Mouse (Mus musculus) midbrain, embryonic 10.5 days (tissue): Measurements from ENCODE around the gene Ints1. TPM values are rescaled to one million over a fixed set of nuclear protein-coding genes. Genes with fewer than 3 reads are reported as not detected.

Experiments used
- DNase-seq: peaks from one replicate; pipeline ENCODE4 v3.0.0-alpha.2; 2017; ENCODE audit warnings: low spot score
- H3K27ac ChIP-seq: fragments of 300-500 bp; sonication (generic); replicated peaks from 2 replicates; pipeline ENCODE4 v1.5.1; 2016; ENCODE audit warnings: mild to moderate bottlenecking
- H3K27me3 ChIP-seq: fragments of 300-500 bp; sonication (generic); 2 replicates; pipeline ENCODE4 v1.6.1; 2016; ENCODE audit warnings: low read depth, mild to moderate bottlenecking; ENCODE audit not compliant: poor library complexity, severe bottlenecking
- H3K36me3 ChIP-seq: fragments of 300-500 bp; sonication (generic); 2 replicates; pipeline ENCODE4 v1.6.1; 2016; ENCODE audit warnings: mild to moderate bottlenecking, moderate library complexity
- H3K4me1 ChIP-seq: fragments of 300-500 bp; sonication (generic); 2 replicates; pipeline ENCODE4 v1.6.1; 2016
- H3K4me3 ChIP-seq: fragments of 300-500 bp; sonication (generic); 2 replicates; pipeline ENCODE4 v1.5.1; 2016; ENCODE audit warnings: mild to moderate bottlenecking, moderate library complexity
- H3K9me3 ChIP-seq: fragments of 300-500 bp; sonication (generic); replicated peaks from 2 replicates; pipeline ENCODE4 v1.6.1; 2016; ENCODE audit warnings: mild to moderate bottlenecking
- WGBS: fragments of 180-500 bp; shearing (Covaris S2); methylation state at CpG from one replicate; pipeline ENCODE4 v1.1.7; 2016; 5-methylcytosine and 5-hydroxymethylcytosine counted together
- polyA plus RNA-seq: library from polyadenylated mRNA; unstranded; fragments of >200 nt; fragmentation: Nextera tagmentation; extraction: Ambion mirVana; gene quantifications from 2 replicates; pipeline ENCODE4 v1.2.1, GENCODE M21; 2016

Gene Ints1
- polyA plus RNA-seq = 33.4 and 34.7 TPM in 2 replicates

GRCm38 (mm10) chr5:139775216-139775926, at the start of gene Ints1:
TSS of gene Ints1 (minus strand) at chr5:139775674.
- under 1% methylated on average over 55 of the region's 55 CpGs for WGBS
- H3K27ac ChIP-seq = peak within 1 kb of the TSS; percentile 83
- H3K4me3 ChIP-seq = peak within 1 kb of the TSS; percentile 100

GRCm38 (mm10) chr5:139824531-139824930, 49.1 kb upstream of the Ints1 start:
- Histone ChIP-seq H3K9me3 (no peaks in the 10 kb centered on the region), H3K4me1 (peaks cover 21% of the 10 kb centered on the region), H3K27ac (no peak overlapping the region), H3K36me3 (peaks cover 38% of the 10 kb centered on the region), H3K4me3 (no peak overlapping the region), H3K27me3 (no peaks in the 10 kb centered on the region)
- no peak for DNase-seq
- 93% methylated on average over 10 of the region's 10 CpGs for WGBS

More at GRCm38 (mm10) chr5:139775216-139775926, at the start of gene Ints1:
- Histone ChIP-seq H3K9me3 (no peaks in the 10 kb centered on the region), H3K27me3 (no peaks in the 10 kb centered on the region), H3K36me3 (peaks cover 39% of the 10 kb centered on the region), H3K4me1 (peaks cover 13% of the 10 kb centered on the region)
- DNase-seq = peak; percentile 92

GRCm38 (mm10) chr5:139821466-139822459, 46.3 kb upstream of the Ints1 start:
- H3K4me3 ChIP-seq = no peak overlapping the region
- no peaks in the 10 kb centered on the region for H3K27me3 ChIP-seq
- peaks cover 38% of the 10 kb centered on the region for H3K36me3 ChIP-seq
- WGBS = 84% methylated on average over 12 of the region's 12 CpGs
- H3K9me3 ChIP-seq = no peaks in the 10 kb centered on the region
- no peak for DNase-seq
- H3K27ac ChIP-seq = no peak overlapping the region
- H3K4me1 ChIP-seq = peaks cover 15% of the 10 kb centered on the region

GRCm38 (mm10) chr5:139819538-139820181, 44.2 kb upstream of the Ints1 start, which contains the start of gene Tmem184a:
TSS of gene Tmem184a (minus strand) at chr5:139819917.
- H3K27me3 ChIP-seq = peaks cover 5% of the 10 kb centered on the region
- no peak within 1 kb of the TSS for H3K27ac ChIP-seq
- peaks cover 3% of the 10 kb centered on the region; the same call in 1 of the 2 replicates for H3K4me1 ChIP-seq
- H3K36me3 ChIP-seq = peaks cover 36% of the 10 kb centered on the region
- no peak for DNase-seq
- H3K9me3 ChIP-seq = no peaks in the 10 kb centered on the region
- no peak within 1 kb of the TSS for H3K4me3 ChIP-seq
- WGBS = 91% methylated on average over 9 of the region's 9 CpGs

- H3K9me3 ChIP-seq = no peaks in the 10 kb centered on the region
- peaks cover 29% of the 10 kb centered on the region for H3K36me3 ChIP-seq
- DNase-seq = no peak
- WGBS = 60% methylated on average over 4 of the region's 4 CpGs
- no peak overlapping the region for H3K4me3 ChIP-seq
- H3K4me1 ChIP-seq = peaks cover 7% of the 10 kb centered on the region; the same call in 1 of the 2 replicates
- peaks cover 14% of the 10 kb centered on the region for H3K27me3 ChIP-seq
- H3K27ac ChIP-seq = no peak overlapping the region
These were observed 43.3 kb upstream of the Ints1 start for GRCm38 (mm10) chr5:139818801-139819200.

- WGBS = 86% methylated on average over 3 of the region's 3 CpGs
- no peak overlapping the region for H3K27ac ChIP-seq
- peaks cover 21% of the 10 kb centered on the region for H3K36me3 ChIP-seq
- no peak overlapping the region for H3K4me3 ChIP-seq
- DNase-seq = no peak
- peaks cover 9% of the 10 kb centered on the region for H3K4me1 ChIP-seq
- no peaks in the 10 kb centered on the region for H3K9me3 ChIP-seq
- H3K27me3 ChIP-seq = peaks cover 21% of the 10 kb centered on the region
These were observed 42.6 kb upstream of the Ints1 start for GRCm38 (mm10) chr5:139818056-139818455.

- WGBS = 11% methylated on average over 1 of the region's 1 CpGs
- Histone ChIP-seq H3K36me3 (peaks cover 14% of the 10 kb centered on the region), H3K4me1 (peaks cover 12% of the 10 kb centered on the region), H3K27me3 (peaks cover 29% of the 10 kb centered on the region), H3K9me3 (no peaks in the 10 kb centered on the region), H3K4me3 (no peak overlapping the region), H3K27ac (no peak overlapping the region)
- no peak for DNase-seq
These were observed 41.8 kb upstream of the Ints1 start for GRCm38 (mm10) chr5:139817292-139817691.

GRCm38 (mm10) chr5:139816445-139816844, 41.0 kb upstream of the Ints1 start:
- Histone ChIP-seq H3K4me1 (peaks cover 11% of the 10 kb centered on the region; the same call in 1 of the 2 replicates), H3K9me3 (no peaks in the 10 kb centered on the region), H3K27ac (no peak overlapping the region), H3K36me3 (peaks cover 5% of the 10 kb centered on the region; the same call in 1 of the 2 replicates), H3K4me3 (no peak overlapping the region), H3K27me3 (peaks cover 34% of the 10 kb centered on the region)
- no peak for DNase-seq

GRCm38 (mm10) chr5:139815964-139816363, 40.5 kb upstream of the Ints1 start:
- peaks cover under 1% of the 10 kb centered on the region; the same call in 1 of the 2 replicates for H3K36me3 ChIP-seq
- DNase-seq = no peak
- H3K27ac ChIP-seq = no peak overlapping the region
- 91% methylated on average over 6 of the region's 6 CpGs for WGBS
- no peaks in the 10 kb centered on the region for H3K9me3 ChIP-seq
- H3K27me3 ChIP-seq = peaks cover 34% of the 10 kb centered on the region
- H3K4me1 ChIP-seq = peaks cover 11% of the 10 kb centered on the region; the same call in 1 of the 2 replicates
- no peak overlapping the region for H3K4me3 ChIP-seq

GRCm38 (mm10) chr5:139813963-139814381, 38.5 kb upstream of the Ints1 start:
- peaks cover 11% of the 10 kb centered on the region; the same call in 1 of the 2 replicates for H3K4me1 ChIP-seq
- H3K27me3 ChIP-seq = peaks cover 34% of the 10 kb centered on the region
- WGBS = 12% methylated on average over 13 of the region's 13 CpGs
- DNase-seq = no peak
- H3K36me3 ChIP-seq = no peaks in the 10 kb centered on the region
- H3K4me3 ChIP-seq = no peak overlapping the region
- no peak overlapping the region; the same call in 1 of the 2 replicates for H3K27ac ChIP-seq
- H3K9me3 ChIP-seq = no peaks in the 10 kb centered on the region

- Histone ChIP-seq H3K9me3 (no peaks in the 10 kb centered on the region), H3K4me3 (no peak overlapping the region), H3K36me3 (no peaks in the 10 kb centered on the region), H3K27me3 (peaks cover 34% of the 10 kb centered on the region), H3K4me1 (peaks cover 11% of the 10 kb centered on the region; the same call in 1 of the 2 replicates), H3K27ac (0 out of 2 replicates have a peak overlapping the region, but pooled peaks have one; percentile 13)
- WGBS = 55% methylated on average over 10 of the region's 10 CpGs
- DNase-seq = no peak
These were observed 37.6 kb upstream of the Ints1 start for GRCm38 (mm10) chr5:139813126-139813490.
